Mouse (Mus musculus): Measurements from ENCODE around the gene Tfap4.

The Tfap4 gene

GRCm38 (mm10) chr16:4519825-4520224 is 39.8 kb downstream of the Tfap4 start:
- no peak for DNase-seq (ENCODE audit: low spot score)

GRCm38 (mm10) chr16:4519157-4519556 is 40.5 kb downstream of the Tfap4 start:
- DNase-seq (ENCODE audit: low spot score) = no peak

GRCm38 (mm10) chr16:4517906-4518305 is 41.7 kb downstream of the Tfap4 start:
- no peak for DNase-seq (ENCODE audit: low spot score)

- DNase-seq (ENCODE audit: low spot score) = no peak
These were observed 45.3 kb downstream of the Tfap4 start for GRCm38 (mm10) chr16:4514383-4514782.

GRCm38 (mm10) chr16:4512661-4513438 is 46.8 kb downstream of the Tfap4 start:
- DNase-seq (ENCODE audit: low spot score) = no peak

- DNase-seq (ENCODE audit: low spot score) = no peak
These were observed 48.3 kb downstream of the Tfap4 start for GRCm38 (mm10) chr16:4511371-4511770.

GRCm38 (mm10) chr16:4506181-4506580 is 53.5 kb downstream of the Tfap4 start:
- DNase-seq (ENCODE audit: low spot score) = no peak

- DNase-seq (ENCODE audit: low spot score) = no peak
These were observed 56.2 kb downstream of the Tfap4 start for GRCm38 (mm10) chr16:4503495-4503894.

GRCm38 (mm10) chr16:4502568-4502967 is 57.1 kb downstream of the Tfap4 start:
- DNase-seq (ENCODE audit: low spot score) = no peak

- no peak for DNase-seq (ENCODE audit: low spot score)
These were observed 58.0 kb downstream of the Tfap4 start for GRCm38 (mm10) chr16:4501703-4502102.

- DNase-seq (ENCODE audit: low spot score) = no peak
These were observed 58.9 kb downstream of the Tfap4 start for GRCm38 (mm10) chr16:4500598-4501385.

- DNase-seq (ENCODE audit: low spot score) = no peak
These were observed 61.7 kb downstream of the Tfap4 start for GRCm38 (mm10) chr16:4497762-4498607.

GRCm38 (mm10) chr16:4496470-4496869 is 63.2 kb downstream of the Tfap4 start:
- no peak for DNase-seq (ENCODE audit: low spot score)

- no peak for DNase-seq (ENCODE audit: low spot score)
These were observed 63.8 kb downstream of the Tfap4 start for GRCm38 (mm10) chr16:4495861-4496260.
